ENCODE assay signal across 9 mouse cellular contexts in genomic region chr9:58312196-58312943, GRCm38 (mm10). TPM values are rescaled to one million over a fixed set of nuclear protein-coding genes. Genes with fewer than 3 reads are reported as not detected.
A peak's percentile ranks its signal among the peaks of the same experiment; 100 is the strongest.
DNase-seq lines count a peak whose midpoint lies in the region; ATAC-seq and TF ChIP-seq lines count a peak whose summit lies in the region.
"Had no signal": no experiment of that assay in that cellular context is flagged by ENCODE, and none has a peak within 500 bp of the region (broad histone marks: within the 10 kb centered on the region; RNA-seq: fewer than 3 reads in every experiment).

No protein-coding gene starts in this region.

- H3K4me2 ChIP-seq in hindbrain, embryonic 13.5 days: peak overlapping the region; percentile 62
- H3K4me2 ChIP-seq in liver, embryonic 14.5 days (ENCODE audit: low read depth): peak overlapping the region; percentile 43

- peaks cover 85% of the 10 kb centered on the region for H3K4me1 ChIP-seq in embryonic facial prominence, embryonic 10.5 days
- peaks cover 75% of the 10 kb centered on the region for H3K4me1 ChIP-seq in hindbrain, embryonic 13.5 days (replicated peaks)
- H3K4me1 ChIP-seq in liver, embryonic 14.5 days (replicated peaks; ENCODE audit: control insufficient read depth in 2 of 2, insufficient read depth in 2 of 2, low read length in 1 of 2): no peaks in the 10 kb centered on the region
- H3K4me1 ChIP-seq in small intestine, adult 2 months (ENCODE audit: control insufficient read depth, insufficient read depth, insufficient read length, low read length): no peaks in the 10 kb centered on the region

- TF ChIP-seq CTCF in liver, embryonic 14.5 days (IDR thresholded peaks at IDR 0.05; ENCODE audit: low read depth): no peak
- TF ChIP-seq CTCF in small intestine, adult 2 months (IDR thresholded peaks at IDR 0.05; ENCODE audit: extremely low read depth, insufficient read length, insufficient replicate concordance, low read depth, low read length): no peak

- H3K4me3 ChIP-seq in embryonic facial prominence, embryonic 10.5 days: peak overlapping the region; percentile 62
- H3K4me3 ChIP-seq in hindbrain, embryonic 13.5 days: peak overlapping the region; percentile 36
- H3K4me3 ChIP-seq in liver, embryonic 14.5 days (ENCODE audit: insufficient read depth in 1 of 2, low read depth in 2 of 2, low read length in 2 of 2): peak overlapping the region; percentile 1 to 8; a peak in 2 of 4 replicates
- peak overlapping the region; percentile 47 for H3K4me3 ChIP-seq in small intestine, adult 2 months (ENCODE audit: low read depth, low read length)

- H3K36me3 ChIP-seq in embryonic facial prominence, embryonic 10.5 days (replicated peaks): no peaks in the 10 kb centered on the region
- no peaks in the 10 kb centered on the region for H3K36me3 ChIP-seq in hindbrain, embryonic 13.5 days
- no peaks in the 10 kb centered on the region for H3K36me3 ChIP-seq in liver, embryonic 14.5 days (replicated peaks; ENCODE audit: control insufficient read depth, insufficient read depth, low read depth)
- no peaks in the 10 kb centered on the region for H3K36me3 ChIP-seq in small intestine, adult 2 months (ENCODE audit: control insufficient read depth, insufficient read depth, low read length)

- H3K9ac ChIP-seq in hindbrain, embryonic 13.5 days: peak overlapping the region; percentile 59
- H3K9ac ChIP-seq in liver, embryonic 14.5 days (replicated peaks): no peak overlapping the region

- no peaks in the 10 kb centered on the region for H3K9me3 ChIP-seq in embryonic facial prominence, embryonic 10.5 days
- H3K9me3 ChIP-seq in hindbrain, embryonic 13.5 days: no peaks in the 10 kb centered on the region
- no peaks in the 10 kb centered on the region for H3K9me3 ChIP-seq in liver, embryonic 14.5 days (ENCODE audit: control insufficient read depth, low read length)

- TF ChIP-seq EP300 in liver, embryonic 14.5 days (IDR thresholded peaks at IDR 0.05; ENCODE audit: low read depth): no peak

- peaks cover 55% of the 10 kb centered on the region for H3K27me3 ChIP-seq in embryonic facial prominence, embryonic 10.5 days (replicated peaks; ENCODE audit: low read depth, poor library complexity, severe bottlenecking)
- peaks cover 40% of the 10 kb centered on the region for H3K27me3 ChIP-seq in hindbrain, embryonic 13.5 days
- peaks cover 25% of the 10 kb centered on the region for H3K27me3 ChIP-seq in liver, embryonic 14.5 days (ENCODE audit: control insufficient read depth, insufficient read depth, low read length)
- H3K27me3 ChIP-seq in small intestine, adult 2 months (ENCODE audit: control insufficient read depth, insufficient read depth, low read length): peaks cover 16% of the 10 kb centered on the region

- DNase-seq in ovary, postnatal 14 days (ENCODE audit: low spot score): peak; percentile 51
- DNase-seq in ovary, adult 18-20 months (ENCODE audit: low spot score): no peak
- DNase-seq in embryonic facial prominence, embryonic 10.5 days (ENCODE audit: low spot score): peak; percentile 71
- DNase-seq in liver, embryonic 14.5 days (ENCODE audit: low read depth in 3 of 3, low spot score in 3 of 3): no peak
- no peak for DNase-seq in thymus, postnatal 25 days
- DNase-seq in thymus, postnatal 10 days (ENCODE audit: low spot score in 2 of 2): no peak

- peak; percentile 34; the same call in 1 of the 2 replicates for ATAC-seq in hindbrain, embryonic 13.5 days (ENCODE audit: low FRiP score)
- ATAC-seq in liver, embryonic 14.5 days (ENCODE audit: insufficient read depth): no peak

- WGBS in embryonic facial prominence, embryonic 10.5 days: 1% methylated on average over 72 of the region's 72 CpGs
- WGBS in hindbrain, embryonic 13.5 days: 1% methylated on average over 72 of the region's 72 CpGs
- 3% methylated on average over 71 of the region's 72 CpGs for WGBS in liver, embryonic 14.5 days (ENCODE audit: insufficient replicate concordance)
- 3% methylated on average over 72 of the region's 72 CpGs for WGBS in small intestine, adult 2 months

- H3K27ac ChIP-seq in embryonic facial prominence, embryonic 10.5 days (replicated peaks): peak overlapping the region; percentile 87
- no peak overlapping the region for H3K27ac ChIP-seq in hindbrain, embryonic 13.5 days
- no peak overlapping the region for H3K27ac ChIP-seq in liver, embryonic 14.5 days
- H3K27ac ChIP-seq in small intestine, adult 2 months (ENCODE audit: insufficient read depth, low read depth, low read length): peak overlapping the region; percentile 24

- TF ChIP-seq POLR2A in small intestine, adult 2 months (IDR thresholded peaks at IDR 0.05; ENCODE audit: low read depth, low read length): no peak

RNA-seq across cellular contexts. Expression of gene Loxl1, which starts 0.6 kb away (rescaled TPM):
- 7.0 and 11.9 TPM in 2 replicates for polyA plus RNA-seq in embryonic facial prominence, embryonic 10.5 days (2016; fragmentation: Nextera tagmentation; extraction: Ambion mirVana)
- 8.0 and 8.1 TPM in 2 replicates for polyA plus RNA-seq in hindbrain, embryonic 13.5 days (2015; fragmentation: Nextera tagmentation; extraction: Ambion mirVana)
- 0.89 and 1.2 TPM in 2 replicates for polyA plus RNA-seq in liver, embryonic 14.5 days (2012; rRNA removed)
- 0.80 and 1.1 TPM in 2 replicates for polyA plus RNA-seq in liver, embryonic 14.5 days (2014; fragmentation: Nextera tagmentation; extraction: Ambion mirVana)
- 15.6 and 26.7 TPM in 2 replicates for polyA plus RNA-seq in small intestine, adult 2 months (2012; rRNA removed)

RNA-seq across cellular contexts. Expression of gene Tbc1d21, which starts 57.9 kb away (rescaled TPM):
- not detected in 2 replicates for polyA plus RNA-seq in embryonic facial prominence, embryonic 10.5 days (2016; fragmentation: Nextera tagmentation; extraction: Ambion mirVana)
- not detected in 2 replicates for polyA plus RNA-seq in hindbrain, embryonic 13.5 days (2015; fragmentation: Nextera tagmentation; extraction: Ambion mirVana)
- not detected in 2 replicates for polyA plus RNA-seq in liver, embryonic 14.5 days (2012; rRNA removed)
- not detected in 2 replicates for polyA plus RNA-seq in liver, embryonic 14.5 days (2014; fragmentation: Nextera tagmentation; extraction: Ambion mirVana)
- polyA plus RNA-seq in small intestine, adult 2 months (2012; rRNA removed): not detected in 2 replicates
- polyA plus RNA-seq: brain, embryonic 14.5 days had no signal

RNA-seq across cellular contexts. Expression of gene Stoml1, which starts 59.4 kb away (rescaled TPM):
- polyA plus RNA-seq in embryonic facial prominence, embryonic 10.5 days (2016; fragmentation: Nextera tagmentation; extraction: Ambion mirVana): 28.4 and 30.2 TPM in 2 replicates
- polyA plus RNA-seq in hindbrain, embryonic 13.5 days (2015; fragmentation: Nextera tagmentation; extraction: Ambion mirVana): 105 and 116 TPM in 2 replicates
- polyA plus RNA-seq in liver, embryonic 14.5 days (2012; rRNA removed): 4.1 and 4.8 TPM in 2 replicates
- 2.5 and 3.8 TPM in 2 replicates for polyA plus RNA-seq in liver, embryonic 14.5 days (2014; fragmentation: Nextera tagmentation; extraction: Ambion mirVana)
- 9.9 and 21.3 TPM in 2 replicates for polyA plus RNA-seq in small intestine, adult 2 months (2012; rRNA removed)

Comparison
In these comparisons a context has a peak if more than half of its experiments do, and no peak if none do; other contexts are left out.
1. DNase-seq: peak in ovary, postnatal 14 days (single experiment) and embryonic facial prominence, embryonic 10.5 days (single experiment); none in ovary, adult 18-20 months (single experiment), liver, embryonic 14.5 days (0 of 3), thymus, postnatal 25 days (single experiment) and thymus, postnatal 10 days (0 of 2).
2. H3K27ac ChIP-seq: peak in embryonic facial prominence, embryonic 10.5 days (single experiment) and small intestine, adult 2 months (single experiment); none in hindbrain, embryonic 13.5 days (single experiment) and liver, embryonic 14.5 days (single experiment).
3. H3K4me3 ChIP-seq: peak in every context shown above with its lines; median percentile 62 in embryonic facial prominence, embryonic 10.5 days; 47 in small intestine, adult 2 months; 36 in hindbrain, embryonic 13.5 days; 4 in liver, embryonic 14.5 days.